Mouse (Mus musculus) erythroid progenitor cell, adult 5-6 weeks (primary cell): ENCODE measurements at regions not wholly inside any gene's neighbourhood (a gene's known extent, or its start where the extent isn't known, plus 50 kb on each side); places are given as distances from the start of the nearest gene placed in this dataset.

Experiments used
- ATAC-seq: replicated peaks from 2 replicates; pipeline ENCODE4 v1.8.0; 2016; ENCODE audit warnings: moderate number of reproducible peaks, mild to moderate bottlenecking, moderate TSS enrichment, inconsistent platforms; ENCODE audit not compliant: poor library complexity, low FRiP score, severe bottlenecking

DNA sequence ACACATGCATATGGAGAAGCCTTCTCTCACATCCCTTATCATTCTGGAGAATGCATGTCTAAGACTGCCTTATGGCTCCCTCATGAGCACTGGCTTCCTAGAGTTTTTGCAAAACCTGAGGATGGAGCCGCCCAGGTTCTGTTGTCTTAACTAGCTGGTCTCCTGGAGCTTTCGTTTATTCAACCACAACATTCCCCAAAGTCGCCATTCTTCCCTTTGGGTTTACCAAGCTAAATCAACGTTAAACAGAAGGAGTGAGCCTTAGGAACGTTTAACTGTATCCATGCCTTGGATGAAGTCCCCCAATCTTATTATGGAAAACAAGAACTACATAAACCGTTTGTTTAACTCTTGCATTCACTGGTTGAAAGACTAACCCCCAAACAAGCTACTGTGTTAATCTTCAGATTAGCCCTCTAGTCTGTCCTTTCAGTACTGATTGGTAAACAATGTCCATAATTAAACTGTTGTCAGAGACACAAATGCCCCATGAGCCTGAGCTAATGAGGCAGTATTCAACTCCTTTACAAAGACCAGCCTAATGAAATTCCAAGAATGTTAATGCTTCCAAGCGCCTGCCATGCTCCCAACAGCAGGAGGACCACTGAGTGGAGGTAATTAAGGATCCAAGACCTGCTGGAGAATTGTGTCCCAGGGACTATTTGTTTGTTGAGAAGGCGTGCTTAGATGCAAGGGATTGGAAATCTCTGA is 121.1 kb upstream of the Cdkn3 start:
- ATAC-seq = no peak

DNA sequence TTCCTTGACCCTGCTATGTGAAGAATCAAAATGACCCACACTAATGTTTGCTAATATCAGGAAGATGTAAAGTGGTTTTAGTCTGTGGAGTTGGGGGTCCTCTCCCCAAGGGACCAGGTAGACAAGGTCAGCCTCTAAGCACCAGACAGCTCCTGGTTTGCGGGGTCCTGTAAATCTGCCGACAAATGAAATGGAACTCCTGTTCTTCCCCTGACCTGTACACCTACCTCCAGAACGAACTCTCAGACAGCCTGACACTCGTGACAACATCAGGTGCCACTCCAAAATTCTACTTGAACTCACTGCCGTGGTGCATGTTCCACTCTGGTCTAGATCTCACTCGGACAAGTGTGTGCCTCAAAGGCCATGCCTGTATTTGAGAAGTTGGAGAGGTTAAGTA is 121.8 kb upstream of the Cdkn3 start:
- no peak for ATAC-seq

DNA sequence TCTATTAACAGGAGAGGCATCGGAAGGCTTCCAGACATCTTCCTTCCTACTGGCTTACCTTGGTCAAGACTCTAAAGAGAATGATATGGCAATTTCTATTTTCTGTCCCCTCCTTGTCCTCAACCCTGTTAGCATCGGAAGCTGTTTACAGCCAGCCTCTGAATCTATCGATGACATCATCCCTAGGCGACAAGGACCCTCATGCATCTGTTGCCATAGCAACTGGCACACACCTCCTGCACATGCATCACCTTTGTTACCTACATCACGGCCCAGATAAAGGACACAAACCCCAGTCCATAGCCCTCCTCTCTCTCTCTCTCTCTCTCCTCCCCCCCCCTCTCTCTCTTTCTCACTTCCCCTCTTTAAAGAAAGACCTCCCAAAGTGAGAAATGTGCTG is 123.1 kb upstream of the Cdkn3 start:
- no peak for ATAC-seq

DNA sequence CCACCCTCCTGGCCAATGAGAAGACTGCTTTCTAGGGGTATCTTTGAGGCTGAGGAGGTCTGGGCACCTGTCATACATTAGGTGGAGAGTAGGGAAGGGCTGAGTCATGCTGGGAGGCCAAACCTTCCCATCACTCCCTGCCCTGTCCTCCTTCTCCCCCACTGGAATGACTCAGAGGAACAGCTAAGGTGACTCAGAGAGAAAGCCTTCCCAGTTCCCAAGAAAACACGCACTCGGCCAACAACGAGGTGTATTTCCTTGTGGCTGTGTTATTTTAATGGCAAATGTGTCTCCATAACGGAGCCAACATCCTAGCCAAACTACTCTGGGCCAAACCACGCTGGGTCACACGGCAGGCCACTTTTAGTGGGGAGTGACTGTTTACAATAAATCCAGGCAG is 124.0 kb upstream of the Cdkn3 start:
- no peak for ATAC-seq

DNA sequence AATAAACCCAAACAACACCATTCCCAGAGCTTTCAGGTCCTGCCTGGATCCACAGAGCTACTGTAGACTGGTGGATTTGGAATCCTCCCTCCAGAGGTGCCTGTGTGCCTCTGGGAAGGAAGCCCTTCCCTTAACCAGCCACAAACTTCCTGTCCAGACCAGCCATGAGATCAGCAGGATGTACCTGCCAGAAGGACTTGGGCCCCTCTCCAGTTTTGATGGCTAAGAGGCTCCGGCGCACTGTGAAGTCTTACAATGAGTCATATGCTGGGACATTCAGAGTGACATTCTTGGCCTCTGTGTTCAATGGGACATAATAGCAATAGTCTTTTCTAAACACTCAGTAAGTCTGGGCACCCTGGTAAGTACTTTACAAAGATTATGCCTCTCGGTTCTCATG is 125.0 kb upstream of the Cdkn3 start:
- ATAC-seq = no peak

DNA sequence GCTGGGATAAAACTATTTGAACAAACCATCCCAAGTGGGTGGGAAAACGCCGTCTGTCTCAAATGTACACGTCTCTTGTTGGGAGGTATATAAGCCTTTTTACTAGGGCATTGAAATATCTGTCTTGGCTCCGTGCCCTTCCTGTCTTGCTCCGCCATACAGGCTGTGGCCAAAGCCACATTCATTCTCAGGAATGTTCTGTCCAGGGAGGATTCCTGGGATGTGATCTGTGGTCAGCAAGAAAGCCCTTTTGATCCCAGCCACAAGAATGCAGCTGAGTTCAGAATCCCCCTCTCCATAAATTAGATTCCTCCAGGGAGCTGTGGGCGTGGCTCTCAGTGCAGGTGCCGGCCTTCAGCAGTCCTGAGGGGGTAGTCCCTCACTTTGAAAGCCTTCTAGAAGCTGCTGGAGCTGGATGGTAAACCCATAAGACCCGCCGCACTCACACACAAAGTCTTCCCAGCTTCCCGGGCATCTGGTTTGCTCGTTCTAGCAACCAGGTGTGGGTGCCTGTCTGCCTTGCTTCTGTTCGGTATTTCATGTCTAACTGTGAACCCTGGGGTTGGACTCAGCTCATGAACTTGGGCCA is 125.6 kb upstream of the Cdkn3 start:
- no peak for ATAC-seq

DNA sequence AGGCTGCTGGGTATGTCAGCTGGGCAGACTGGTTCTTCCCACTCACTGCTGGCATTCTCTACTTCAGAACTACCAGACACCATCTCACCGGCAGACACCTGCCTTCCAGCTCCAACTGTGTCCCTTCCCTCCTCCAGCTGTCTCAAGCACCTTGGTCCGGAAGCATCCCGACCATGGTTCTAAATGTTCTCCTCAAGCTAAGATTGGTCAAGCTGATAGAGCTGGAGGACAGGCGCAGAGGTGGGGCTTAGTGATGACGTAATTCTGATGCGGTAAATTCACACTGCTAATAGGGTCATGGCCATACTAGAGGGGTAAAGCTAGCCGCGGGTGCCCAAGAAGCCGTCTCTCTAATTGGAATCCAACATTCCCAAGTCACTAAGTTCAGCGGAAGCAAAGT is 126.1 kb upstream of the Cdkn3 start:
- ATAC-seq = no peak

DNA sequence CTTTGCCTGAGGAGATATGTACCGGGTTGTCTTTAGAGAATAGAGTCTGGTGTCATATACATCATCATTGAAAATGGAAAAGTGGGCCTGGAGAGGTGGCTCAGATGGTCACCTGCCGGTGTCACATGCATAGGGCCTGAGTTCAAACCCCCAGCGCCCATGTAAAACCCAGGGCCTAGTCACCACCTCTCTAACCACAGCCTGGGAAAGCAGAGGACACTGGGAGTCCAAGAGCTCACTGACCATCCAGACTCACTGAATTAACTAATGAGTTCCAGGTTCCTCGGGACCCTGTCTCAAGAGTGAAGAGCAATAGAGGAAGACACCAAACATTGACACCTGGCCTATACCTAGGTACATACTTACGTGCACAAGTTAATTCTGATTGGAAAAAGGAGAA is 132.7 kb upstream of the Cdkn3 start:
- no peak for ATAC-seq

DNA sequence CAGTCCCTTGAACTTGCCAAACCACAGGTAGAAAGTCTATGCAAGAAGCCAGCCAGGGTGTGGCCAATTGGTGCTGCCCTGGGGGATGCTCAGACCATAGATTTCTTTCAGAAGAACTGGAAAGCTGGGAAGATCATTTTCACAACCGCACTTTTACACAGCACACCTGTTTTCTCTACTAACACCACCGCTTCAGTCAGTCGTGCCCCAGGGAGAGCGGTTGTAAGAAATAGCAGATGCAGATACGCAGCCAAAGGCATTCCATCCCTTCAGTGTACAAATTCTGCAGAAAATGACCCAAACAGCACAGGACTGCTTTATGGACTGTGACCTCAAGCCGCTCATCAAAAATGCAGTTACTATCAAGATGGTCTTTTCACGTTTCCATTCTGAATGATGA is 134.6 kb upstream of the Cdkn3 start:
- ATAC-seq = no peak

DNA sequence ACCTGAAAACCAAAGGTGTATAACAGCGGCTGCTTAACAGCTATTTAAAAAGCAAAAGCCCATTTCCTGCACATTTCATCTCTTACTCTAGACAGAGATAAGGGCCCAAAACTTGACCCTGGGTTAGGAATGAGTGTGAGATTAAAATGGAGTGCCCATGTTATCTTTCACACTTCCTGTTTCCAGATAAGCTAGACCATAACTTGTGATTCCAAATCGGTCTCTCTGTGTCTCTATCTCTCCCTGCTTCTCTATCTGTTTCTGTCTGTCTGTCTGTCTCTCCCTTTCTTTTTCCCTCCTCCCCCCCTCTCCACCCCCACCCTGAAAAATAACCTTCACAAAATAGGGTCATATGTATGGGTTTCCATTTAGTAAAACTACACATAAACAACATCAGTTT is 136.7 kb upstream of the Cdkn3 start:
- no peak for ATAC-seq

DNA sequence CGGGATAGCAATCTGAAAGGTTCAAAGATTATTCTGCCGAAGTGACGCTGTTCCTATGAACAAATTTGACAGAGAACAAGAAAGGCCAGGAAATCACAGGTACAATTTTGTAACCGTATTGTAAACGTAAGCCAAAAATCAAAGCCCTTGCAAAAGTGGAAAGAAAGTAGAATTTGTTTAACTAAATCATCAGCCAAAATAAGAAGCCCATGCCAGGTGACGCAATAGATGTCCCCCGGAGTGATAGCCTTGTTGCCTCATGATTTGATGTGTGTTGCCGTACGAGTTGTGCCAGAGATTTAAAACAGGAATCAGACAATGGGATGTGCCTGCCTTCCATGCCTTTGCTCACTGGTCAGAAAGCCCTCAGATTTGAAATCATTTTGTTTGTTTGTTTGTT is 144.3 kb upstream of the Cdkn3 start:
- no peak for ATAC-seq

DNA sequence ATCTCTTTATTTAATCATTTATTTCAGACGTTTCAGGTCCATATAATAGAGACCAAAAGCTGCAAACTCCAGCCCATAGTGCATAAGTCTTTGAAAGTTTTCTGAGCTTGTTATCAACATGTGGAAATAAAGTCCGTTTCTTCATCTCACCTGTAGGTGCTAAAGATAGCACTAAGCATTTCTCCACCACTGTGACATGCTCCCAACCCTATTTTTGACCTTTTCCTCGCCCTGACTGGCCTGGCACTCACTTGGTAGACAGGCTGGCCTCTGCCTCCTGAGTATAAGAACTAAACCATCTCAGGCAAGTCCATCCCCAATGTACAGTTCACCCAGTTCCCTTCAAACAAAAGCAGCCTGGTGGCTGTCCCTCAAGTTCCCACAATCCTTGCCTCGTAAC is 145.4 kb upstream of the Cdkn3 start:
- ATAC-seq = no peak

DNA sequence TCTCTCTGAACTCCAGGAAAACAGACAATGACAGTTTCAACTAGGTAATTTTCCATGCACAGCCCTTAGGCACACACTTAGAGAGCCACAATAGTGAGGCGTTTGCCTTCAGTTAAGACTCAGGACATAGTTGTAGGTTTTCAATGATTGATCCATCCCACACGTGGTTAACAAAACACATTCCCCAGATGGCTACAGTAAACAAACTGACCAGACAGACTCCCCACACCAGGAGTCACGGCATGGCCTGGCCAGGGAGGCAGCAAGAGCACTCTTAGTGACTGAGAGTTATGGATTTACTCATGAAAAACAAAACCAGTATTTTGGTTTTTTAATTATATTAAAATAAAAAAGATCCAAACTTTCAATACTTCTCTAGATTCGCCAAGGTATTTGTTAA is 146.6 kb upstream of the Cdkn3 start:
- ATAC-seq = no peak

DNA sequence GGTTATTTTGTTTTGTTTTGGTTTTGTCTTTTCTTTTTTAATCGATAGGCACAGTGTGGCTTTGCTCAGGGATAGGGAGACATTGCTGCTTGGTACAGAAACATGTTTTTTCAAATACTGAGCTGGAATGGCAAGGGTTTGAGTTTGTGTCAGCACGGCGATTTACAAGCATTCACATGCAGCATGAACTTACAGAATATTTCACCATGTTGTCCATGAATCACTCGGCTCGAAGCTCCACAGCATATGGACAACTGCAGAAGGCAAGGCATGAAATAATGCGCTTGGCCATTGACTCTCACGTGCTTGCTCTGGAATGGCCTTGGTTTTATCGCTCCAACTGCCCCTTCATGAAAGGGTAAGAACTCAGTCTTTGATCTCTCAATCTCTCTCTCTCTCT is 147.1 kb upstream of the Cdkn3 start:
- ATAC-seq = no peak

DNA sequence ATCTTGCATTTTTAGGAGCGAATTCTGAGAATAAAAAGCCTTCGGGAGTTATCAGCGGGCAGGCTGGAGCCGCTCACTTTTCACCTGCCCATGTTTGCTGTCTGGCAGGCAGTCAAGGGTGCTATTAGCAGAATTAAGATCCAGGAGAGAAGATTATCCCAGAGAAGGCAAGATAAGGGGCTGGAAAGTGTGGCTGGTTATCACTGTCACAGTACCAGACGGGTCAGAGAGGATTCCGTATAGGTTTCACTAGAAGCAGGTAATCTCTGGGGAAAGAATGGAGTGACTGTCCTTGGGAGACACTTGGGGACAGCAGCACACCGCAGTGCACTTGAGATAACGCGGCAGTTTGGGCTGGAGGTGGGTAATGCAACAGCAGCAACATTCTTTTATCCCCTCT is 147.8 kb upstream of the Cdkn3 start:
- ATAC-seq = no peak

DNA sequence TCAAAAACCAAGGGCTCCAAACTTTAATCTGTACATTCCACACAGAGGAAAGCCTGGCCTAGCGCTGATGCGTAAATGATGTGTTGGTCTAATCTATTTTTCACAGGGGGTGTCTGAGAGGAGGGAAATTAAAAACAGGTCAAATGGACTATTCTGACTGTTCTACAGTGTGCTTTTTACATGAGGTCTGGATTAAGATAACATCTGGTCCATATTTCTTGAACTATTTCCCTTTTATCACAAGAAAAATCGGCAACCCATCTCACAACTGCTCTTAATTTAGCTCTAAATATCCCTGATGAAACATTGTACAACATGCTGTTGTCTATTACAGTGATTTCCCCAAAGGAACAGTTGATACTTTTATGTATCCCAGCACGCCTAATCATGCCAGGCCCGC is 149.4 kb upstream of the Cdkn3 start:
- ATAC-seq = no peak

DNA sequence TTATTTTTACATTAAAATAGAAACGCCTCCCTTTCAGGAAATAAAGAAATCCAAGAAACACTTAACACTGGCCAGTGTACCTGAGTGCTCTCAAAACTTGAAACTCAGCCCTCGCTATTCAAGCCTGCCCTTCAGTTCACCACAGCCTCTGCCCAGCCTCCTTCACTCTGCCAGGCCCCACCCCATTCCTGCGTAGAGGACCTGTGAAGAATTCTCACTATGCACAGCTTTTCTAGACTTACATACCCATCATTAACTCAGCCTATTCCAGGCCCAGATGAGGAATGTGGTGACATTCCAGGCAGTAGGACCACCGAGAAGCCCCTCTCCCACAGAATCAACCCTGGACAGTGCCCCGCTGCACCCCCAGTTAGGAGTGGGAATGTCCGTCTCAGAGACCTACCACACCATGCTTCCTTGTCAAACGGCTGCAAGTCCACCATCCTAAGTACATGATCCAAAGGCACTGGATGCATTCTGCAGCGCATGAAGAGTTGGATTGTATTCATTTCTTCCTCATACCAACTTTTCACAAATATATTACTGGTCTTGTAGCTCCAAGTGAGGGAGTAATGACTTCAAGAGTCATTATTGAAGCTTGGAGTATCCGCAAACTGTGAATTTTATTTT is 150.0 kb upstream of the Cdkn3 start:
- ATAC-seq = no peak

DNA sequence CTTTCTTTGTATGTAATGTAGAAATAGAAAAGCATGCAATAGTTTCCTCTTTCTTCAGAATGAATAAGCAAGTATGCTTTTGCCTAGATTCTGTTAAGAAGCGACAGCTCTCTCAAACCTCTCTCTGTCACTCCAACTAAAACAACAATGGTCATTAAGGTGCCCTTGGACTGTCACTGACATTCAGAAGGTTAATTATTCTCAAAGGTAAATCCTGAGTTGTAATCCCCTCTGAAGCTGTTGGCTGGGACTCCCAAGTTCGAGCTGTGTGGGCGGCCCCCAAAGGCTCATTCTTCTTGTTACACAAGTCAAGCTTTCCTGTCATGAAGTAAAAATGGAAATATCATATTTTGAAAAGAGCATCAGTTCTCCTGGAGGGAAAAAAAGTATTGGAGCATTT is 153.6 kb upstream of the Cdkn3 start:
- ATAC-seq = no peak

DNA sequence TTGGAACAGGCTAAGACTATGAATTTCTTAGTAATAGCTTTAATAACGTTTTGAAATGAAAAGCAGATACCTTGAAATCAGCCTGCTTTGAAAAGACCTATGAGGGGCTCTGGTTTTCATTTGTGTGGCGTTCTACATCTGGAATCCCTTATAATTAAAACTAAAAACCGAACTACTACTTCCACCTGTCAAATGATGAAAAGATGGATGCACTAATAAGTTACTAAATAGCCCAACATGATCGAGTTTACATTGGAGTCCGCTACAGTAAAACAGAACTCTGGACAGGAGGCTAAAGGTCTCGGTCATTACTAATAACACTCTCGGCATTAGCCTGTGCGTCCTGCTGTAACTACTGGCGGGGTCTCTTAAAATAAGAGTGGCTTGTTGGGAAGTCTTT is 154.3 kb upstream of the Cdkn3 start:
- no peak for ATAC-seq

DNA sequence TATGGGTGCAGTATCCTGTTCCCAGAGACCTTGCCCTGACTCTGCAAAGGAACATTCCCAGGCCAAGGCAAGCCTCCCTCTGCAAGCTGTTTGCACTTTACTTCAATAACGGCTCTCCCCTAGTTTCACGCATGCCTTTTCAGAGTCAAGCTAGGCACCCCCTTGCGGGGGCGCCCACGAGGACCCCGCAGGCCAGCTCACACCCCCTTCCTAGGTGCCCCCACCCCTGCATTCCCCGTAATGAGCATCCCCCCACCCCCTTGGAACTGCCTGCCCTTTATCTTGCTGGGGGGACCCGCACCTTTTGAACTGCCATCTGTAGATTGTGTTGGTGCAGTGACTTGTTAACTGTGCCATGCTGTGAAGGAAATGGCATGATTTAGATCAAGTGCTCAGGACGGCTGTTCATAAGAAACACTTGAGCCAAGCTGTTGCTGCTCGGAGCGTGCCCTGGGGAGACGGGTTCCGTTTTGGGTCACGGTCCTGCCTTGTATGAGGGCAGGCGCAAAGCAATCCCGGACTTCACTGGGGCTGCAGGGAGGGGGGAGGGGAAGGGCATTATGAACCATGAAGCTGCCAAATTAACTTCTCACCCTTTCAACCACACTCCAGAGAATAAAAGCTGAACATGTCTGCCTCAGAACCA is 155.3 kb upstream of the Cdkn3 start:
- no peak for ATAC-seq

DNA sequence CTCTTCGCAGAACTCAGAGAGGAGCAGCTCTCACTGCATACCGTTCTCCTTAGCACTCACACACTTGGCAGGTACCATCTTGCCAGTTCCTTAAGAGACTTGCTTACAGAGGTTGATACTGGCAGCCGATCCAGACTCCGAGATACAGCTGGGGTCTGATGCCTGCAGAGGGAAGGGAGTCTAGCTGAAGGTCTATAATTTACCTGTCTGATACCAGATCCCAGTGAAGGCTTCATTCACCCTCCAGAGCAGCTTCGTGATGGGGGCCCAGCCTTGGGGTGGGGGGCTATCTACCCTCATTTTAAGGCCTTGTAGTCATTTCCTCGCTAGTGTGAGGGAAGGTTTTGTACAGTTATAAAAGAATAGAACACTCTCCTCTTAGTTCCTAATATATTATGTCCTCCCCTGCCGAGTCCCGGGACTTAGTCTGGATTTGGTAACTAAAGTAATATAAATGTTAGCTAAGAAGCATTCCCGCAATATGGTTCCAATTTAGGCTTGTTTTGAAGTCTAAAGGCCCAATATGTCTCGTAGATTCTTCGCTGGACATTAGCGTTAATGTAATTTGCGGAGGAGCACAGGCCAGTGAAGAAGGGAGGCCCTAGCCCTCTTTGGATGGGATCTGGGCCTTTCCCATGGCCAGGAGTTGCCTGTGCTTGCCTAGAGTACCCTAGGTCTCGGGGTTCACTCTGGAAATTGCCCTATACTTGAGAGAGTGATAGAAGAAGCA is 156.0 kb upstream of the Cdkn3 start:
- ATAC-seq = no peak
